ENCODE assay signal across 10 mouse cellular contexts in the genomic region with DNA sequence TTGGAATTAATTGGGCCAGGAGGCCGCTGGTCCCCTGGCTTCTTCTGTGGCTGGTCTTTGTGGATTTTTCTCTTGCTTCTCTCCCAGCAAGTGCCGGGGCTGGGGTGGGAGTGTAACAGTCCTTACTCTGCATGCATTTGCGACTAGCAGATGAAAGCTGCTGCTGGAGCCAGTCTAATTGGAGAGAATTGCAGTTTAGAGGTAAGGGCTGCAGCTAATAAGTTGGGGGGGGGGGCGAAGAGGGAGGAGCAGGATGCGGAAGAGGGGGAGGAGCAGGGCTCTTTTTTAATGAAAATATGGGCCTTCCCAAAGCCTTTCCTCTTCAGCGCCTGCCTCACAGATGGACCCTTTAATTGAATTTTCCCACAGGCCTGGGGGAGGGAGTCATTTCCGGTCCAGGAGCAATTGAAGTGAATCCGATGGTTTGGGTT.
DNase-seq lines count a peak whose midpoint lies in the region; ATAC-seq and TF ChIP-seq lines count a peak whose summit lies in the region.
"Had no signal": no experiment of that assay in that cellular context is flagged by ENCODE, and none has a peak within 500 bp of the region (broad histone marks: within the 10 kb centered on the region; RNA-seq: fewer than 3 reads in every experiment).

No protein-coding gene starts in this region.

- peak; percentile 16 to 30 for DNase-seq in layer of hippocampus, postnatal 10 days (ENCODE audit: low spot score in 2 of 2)
- DNase-seq in layer of hippocampus, adult 2 months (ENCODE audit: low spot score in 2 of 2) = no peak
- peak; percentile 74 for DNase-seq in forebrain, embryonic 14.5 days (ENCODE audit: low spot score)
- no peak for DNase-seq in lung, postnatal 36 days
- DNase-seq in lung, adult 18-20 months = no peak
- no peak for DNase-seq in urinary bladder, postnatal 36 days (ENCODE audit: low spot score in 2 of 2)
- DNase-seq: liver, postnatal 0 days; right cerebral cortex, postnatal 4 days had no signal

- WGBS in forebrain, embryonic 14.5 days = 3% methylated on average over 7 of the region's 8 CpGs
- WGBS in limb, embryonic 12.5 days = 8% methylated on average over 6 of the region's 8 CpGs

- ATAC-seq in forebrain, embryonic 14.5 days = peak; percentile 73
- ATAC-seq in limb, embryonic 12.5 days (ENCODE audit: insufficient number of reproducible peaks, insufficient read depth, low FRiP score, low TSS enrichment, low read depth) = 0 out of 2 replicates have a peak, but pooled peaks have one; percentile 47
- ATAC-seq: liver, postnatal 0 days had no signal

- H3K27me3 ChIP-seq in forebrain, embryonic 14.5 days (replicated peaks; ENCODE audit: control insufficient read depth, insufficient read depth, low read length) = no peaks in the 10 kb centered on the region
- 0 out of 2 replicates have a peak, but pooled peaks cover 3% of the 10 kb centered on the region for H3K27me3 ChIP-seq in limb, embryonic 12.5 days
- H3K27me3 ChIP-seq: heart, embryonic 12.5 days had no signal

- no peak overlapping the region for H3K27ac ChIP-seq in layer of hippocampus, adult 2 months
- H3K27ac ChIP-seq in forebrain, embryonic 14.5 days (ENCODE audit: low read depth, low read length) = peak overlapping the region; percentile 67
- peak overlapping the region; percentile 78 for H3K27ac ChIP-seq in limb, embryonic 12.5 days

- peak overlapping the region; percentile 9; the same call in 1 of the 2 replicates for H3K4me2 ChIP-seq in forebrain, embryonic 14.5 days (ENCODE audit: low read length)
- H3K4me2 ChIP-seq in limb, embryonic 12.5 days = peak overlapping the region; percentile 31
- H3K4me2 ChIP-seq: heart, embryonic 12.5 days had no signal

- no peak overlapping the region for H3K9ac ChIP-seq in forebrain, embryonic 14.5 days (ENCODE audit: low read length)
- H3K9ac ChIP-seq in limb, embryonic 12.5 days (replicated peaks) = no peak overlapping the region
- H3K9ac ChIP-seq: heart, embryonic 12.5 days; liver, postnatal 0 days had no signal

- H3K9me3 ChIP-seq in forebrain, embryonic 14.5 days (replicated peaks; ENCODE audit: control insufficient read depth, low read length) = no peaks in the 10 kb centered on the region
- no peaks in the 10 kb centered on the region for H3K9me3 ChIP-seq in limb, embryonic 12.5 days
- H3K9me3 ChIP-seq: heart, embryonic 12.5 days had no signal

- no peaks in the 10 kb centered on the region for H3K36me3 ChIP-seq in forebrain, embryonic 14.5 days (ENCODE audit: control insufficient read depth, insufficient read depth, low read length)
- H3K36me3 ChIP-seq in limb, embryonic 12.5 days = no peaks in the 10 kb centered on the region
- H3K36me3 ChIP-seq: heart, embryonic 12.5 days had no signal

- H3K4me1 ChIP-seq in forebrain, embryonic 14.5 days (ENCODE audit: control insufficient read depth, insufficient read depth, low read length) = peaks cover 14% of the 10 kb centered on the region
- H3K4me1 ChIP-seq in limb, embryonic 12.5 days (replicated peaks) = peaks cover 30% of the 10 kb centered on the region

- no peak for TF ChIP-seq CTCF in layer of hippocampus, adult 2 months (conservative IDR thresholded peaks at IDR 0.05)

- no peak overlapping the region for H3K4me3 ChIP-seq in layer of hippocampus, adult 2 months
- H3K4me3 ChIP-seq in forebrain, embryonic 14.5 days (ENCODE audit: low read depth, low read length) = no peak overlapping the region
- no peak overlapping the region for H3K4me3 ChIP-seq in limb, embryonic 12.5 days (replicated peaks)
- H3K4me3 ChIP-seq: heart, embryonic 12.5 days had no signal

Comparison
In these comparisons a context has a peak if more than half of its experiments do, and no peak if none do; other contexts are left out.
1. DNase-seq: peak in layer of hippocampus, postnatal 10 days (2 of 2) and forebrain, embryonic 14.5 days (single experiment); none in layer of hippocampus, adult 2 months (0 of 2), lung, postnatal 36 days (single experiment), lung, adult 18-20 months (0 of 2) and urinary bladder, postnatal 36 days (0 of 2).